Mouse (Mus musculus): Measurements from ENCODE around the gene Nub1. TPM values are rescaled to one million over a fixed set of nuclear protein-coding genes. Genes with fewer than 3 reads are reported as not detected.
"Not testable (repeated sequence)": the region's sequence is repeated elsewhere in the genome, so short reads cannot be mapped to it uniquely, and the experiment has no call there.

The Nub1 gene
- polyA plus RNA-seq, 1 experiment from 2014 or later = 61.2 TPM

DNA sequence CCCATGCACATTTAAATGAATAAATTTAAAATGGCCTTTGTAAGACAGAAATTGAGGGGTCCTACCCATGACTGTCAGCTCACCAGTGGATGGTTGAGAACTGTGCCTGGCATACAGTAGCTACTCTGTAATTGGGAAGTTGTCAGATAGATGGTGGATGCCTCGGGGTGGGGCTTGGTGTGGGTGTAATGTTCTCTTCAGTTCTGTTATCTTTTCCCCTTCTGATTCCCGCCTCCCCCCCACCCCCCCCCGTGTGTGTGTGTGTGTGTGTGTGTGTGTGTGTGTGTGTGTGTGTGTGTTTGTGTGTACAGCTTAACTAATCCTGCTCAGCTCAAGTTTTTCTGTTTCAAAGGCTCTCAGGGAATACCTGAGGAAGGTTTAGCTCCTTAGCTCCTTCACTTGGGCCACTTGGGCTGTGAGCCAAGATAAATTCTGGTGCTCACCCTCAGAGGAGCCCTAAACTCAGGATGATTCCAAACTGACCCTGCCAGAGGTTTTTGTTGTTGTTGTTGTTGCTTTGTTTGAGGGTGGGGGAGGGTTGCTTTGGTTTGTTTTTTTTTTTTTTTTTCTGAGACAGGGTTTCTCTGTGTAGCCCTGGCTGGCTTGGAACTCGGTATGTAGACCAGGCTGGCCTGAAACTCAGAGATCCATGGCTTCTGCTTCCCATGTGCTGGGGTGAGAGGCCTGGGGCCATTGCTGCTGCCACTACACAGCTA is 25.5 kb upstream of the Nub1 start:
- H3K4me3 ChIP-seq = no peak overlapping the region
- H3K9me3 ChIP-seq = no peaks in the 10 kb centered on the region
- H3K27me3 ChIP-seq = no peaks in the 10 kb centered on the region
- no peak for ATAC-seq (replicated peaks)
- H3K4me2 ChIP-seq (replicated peaks) = no peak overlapping the region
- H3K4me1 ChIP-seq = peaks cover 8% of the 10 kb centered on the region
- 86% methylated on average over 3 of the region's 4 CpGs for WGBS
- H3K9ac ChIP-seq (replicated peaks) = no peak overlapping the region
- no peaks in the 10 kb centered on the region for H3K36me3 ChIP-seq
- no peak overlapping the region for H3K27ac ChIP-seq (replicated peaks)

DNA sequence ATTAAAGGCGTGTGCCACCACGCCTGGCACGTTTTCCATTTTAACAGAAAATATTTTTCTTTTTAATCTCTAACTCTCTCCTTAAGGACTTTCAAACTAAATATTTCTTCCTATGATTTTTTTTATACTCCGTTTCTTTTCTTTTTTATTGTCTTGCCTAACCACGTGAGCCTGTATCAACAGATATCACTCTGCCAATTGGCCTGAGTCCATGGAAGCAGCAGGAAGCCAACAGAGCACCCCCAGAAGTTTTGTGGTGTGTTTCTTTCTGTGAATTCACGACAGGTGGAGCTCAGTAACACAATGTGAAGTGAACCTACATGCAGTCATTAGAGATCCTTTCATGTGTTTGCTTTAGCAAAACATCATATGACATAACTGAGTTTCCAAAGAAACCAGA is 23.9 kb upstream of the Nub1 start:
- Histone ChIP-seq H3K4me3 (no peak overlapping the region), H3K4me2 (replicated peaks) (no peak overlapping the region), H3K4me1 (0 out of 2 replicates have a peak, but pooled peaks cover 2% of the 10 kb centered on the region), H3K9ac (replicated peaks) (no peak overlapping the region), H3K27ac (replicated peaks) (no peak overlapping the region), H3K27me3 (no peaks in the 10 kb centered on the region), H3K36me3 (no peaks in the 10 kb centered on the region), H3K9me3 (no peaks in the 10 kb centered on the region)
- 74% methylated on average over 6 of the region's 6 CpGs for WGBS
- ATAC-seq (replicated peaks) = no peak

DNA sequence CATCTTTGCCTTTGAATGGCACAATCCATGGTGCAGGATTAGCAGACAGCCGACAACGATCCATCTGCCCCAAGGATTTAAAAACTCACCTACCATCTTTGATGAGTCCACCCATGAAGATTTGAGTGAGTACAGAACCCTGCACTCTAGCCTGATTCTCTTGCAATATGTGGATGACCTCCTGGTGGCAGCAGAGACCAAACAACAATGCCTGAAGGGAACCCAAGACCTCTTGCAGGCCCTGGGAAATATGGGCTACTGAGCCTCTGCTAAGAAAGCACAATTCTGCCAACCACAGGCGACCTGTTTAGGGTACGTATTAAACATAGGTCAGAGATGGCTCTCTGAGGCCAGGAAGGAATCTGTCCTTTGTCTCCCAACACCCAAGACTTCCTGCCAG is 11.1 kb upstream of the Nub1 start:
- no peak overlapping the region for H3K9ac ChIP-seq (replicated peaks)
- no peaks in the 10 kb centered on the region for H3K9me3 ChIP-seq
- no peak overlapping the region for H3K4me2 ChIP-seq (replicated peaks)
- H3K4me1 ChIP-seq = no peaks in the 10 kb centered on the region
- H3K27ac ChIP-seq (replicated peaks) = no peak overlapping the region
- 34% methylated on average over 4 of the region's 4 CpGs for WGBS
- no peaks in the 10 kb centered on the region for H3K27me3 ChIP-seq
- no peaks in the 10 kb centered on the region for H3K36me3 ChIP-seq
- ATAC-seq (replicated peaks) = peak; percentile 64
- H3K4me3 ChIP-seq = no peak overlapping the region

DNA sequence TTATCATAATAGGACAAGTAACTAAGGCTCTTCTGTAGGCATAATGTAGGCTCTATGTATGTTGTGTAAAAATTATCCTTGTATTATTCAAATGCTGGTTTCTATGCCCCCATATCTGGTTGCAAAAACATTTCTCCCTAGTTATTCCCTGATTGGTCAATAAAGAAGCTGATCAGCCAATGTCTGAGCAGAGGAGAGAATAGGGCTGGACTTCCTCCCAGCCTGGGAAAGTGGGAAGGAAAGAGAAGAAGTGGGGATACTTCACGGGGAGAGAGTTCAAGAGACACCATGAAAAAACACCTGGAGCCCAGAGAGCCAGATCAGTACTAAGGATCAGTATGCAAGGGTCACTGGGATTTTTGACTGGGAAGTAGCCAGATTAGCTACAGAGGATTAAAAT is 3.9 kb upstream of the Nub1 start:
- Histone ChIP-seq H3K4me3 (no peak overlapping the region), H3K36me3 (no peaks in the 10 kb centered on the region), H3K27ac (replicated peaks) (no peak overlapping the region), H3K9ac (replicated peaks) (no peak overlapping the region), H3K9me3 (no peaks in the 10 kb centered on the region), H3K27me3 (no peaks in the 10 kb centered on the region), H3K4me2 (replicated peaks) (no peak overlapping the region), H3K4me1 (peaks cover 11% of the 10 kb centered on the region)
- no peak for ATAC-seq (replicated peaks)
- WGBS = 69% methylated on average over 1 of the region's 1 CpGs

DNA sequence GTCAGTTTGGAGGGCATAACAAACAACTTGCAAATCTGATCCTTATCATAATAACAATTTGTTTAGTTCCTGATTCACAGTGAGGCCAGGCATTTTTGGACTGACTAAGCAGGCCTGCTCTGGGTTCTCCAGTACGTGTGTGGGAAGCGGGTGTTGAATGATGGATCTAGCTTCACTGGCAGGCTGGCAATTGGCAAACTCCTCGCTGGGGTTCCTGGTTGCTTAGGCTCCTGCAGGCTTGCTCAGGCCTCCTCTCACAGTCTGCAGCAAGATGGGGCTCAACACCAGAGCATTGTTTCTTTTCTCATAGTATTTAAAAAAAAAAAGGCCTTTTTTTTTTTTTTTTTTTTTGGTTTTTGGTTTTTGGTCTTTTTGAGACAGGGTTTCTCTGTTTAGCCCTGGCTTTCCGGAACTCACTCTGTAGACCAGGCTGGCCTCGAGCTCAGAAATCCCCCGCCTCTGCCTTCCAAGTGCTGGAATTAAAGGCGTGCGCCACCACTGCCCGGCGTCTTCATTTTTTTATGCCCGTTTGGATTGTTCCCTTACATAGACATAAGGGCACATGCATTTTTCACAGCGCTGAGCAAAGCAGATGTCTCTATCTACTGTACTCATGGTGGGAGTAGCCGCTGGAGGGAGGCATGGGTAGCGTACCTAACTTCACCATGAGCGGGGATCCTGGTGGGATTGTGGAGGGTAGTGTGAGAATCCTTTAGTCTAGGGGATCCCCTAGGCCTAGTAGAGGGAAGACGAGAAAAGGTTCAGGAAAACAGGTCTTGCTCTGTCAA is 560 bp upstream of the Nub1 start:
- peak overlapping the region; percentile 94 for H3K27ac ChIP-seq (replicated peaks)
- H3K4me2 ChIP-seq (replicated peaks) = peak overlapping the region; percentile 68
- no peaks in the 10 kb centered on the region for H3K9me3 ChIP-seq
- WGBS = 20% methylated on average over 16 of the region's 16 CpGs
- peak overlapping the region; percentile 82 for H3K4me3 ChIP-seq
- H3K27me3 ChIP-seq = no peaks in the 10 kb centered on the region
- peaks cover 5% of the 10 kb centered on the region for H3K36me3 ChIP-seq
- ATAC-seq (replicated peaks) = peak; percentile 71
- H3K9ac ChIP-seq (replicated peaks) = peak overlapping the region; percentile 80
- peaks cover 28% of the 10 kb centered on the region for H3K4me1 ChIP-seq

DNA sequence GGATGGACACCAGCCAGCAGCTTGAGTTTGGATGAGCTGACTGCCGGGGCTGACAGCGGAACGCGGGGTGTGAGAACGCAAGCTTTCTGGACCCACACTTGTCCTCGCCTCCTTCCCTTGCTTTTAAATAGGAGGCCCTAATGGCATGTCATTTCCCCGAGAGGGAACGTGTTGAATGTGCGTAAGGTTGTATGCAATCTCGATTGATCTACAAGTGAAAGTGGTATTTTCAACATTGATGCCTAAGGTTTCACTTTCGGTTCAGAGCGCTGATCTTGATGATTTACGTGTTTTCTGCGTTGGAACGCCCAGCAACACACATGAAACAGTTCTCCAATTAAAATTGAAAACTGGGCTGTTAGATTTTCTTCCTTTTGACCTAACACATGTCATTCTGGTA is 844 bp downstream of the Nub1 start:
- peak; percentile 10 for ATAC-seq (replicated peaks)
- peaks cover 18% of the 10 kb centered on the region for H3K36me3 ChIP-seq
- H3K4me1 ChIP-seq = peaks cover 28% of the 10 kb centered on the region
- H3K4me3 ChIP-seq = peak overlapping the region; percentile 82
- WGBS = under 1% methylated on average over 15 of the region's 15 CpGs
- H3K4me2 ChIP-seq (replicated peaks) = peak overlapping the region; percentile 68
- peak overlapping the region; percentile 80 for H3K9ac ChIP-seq (replicated peaks)
- H3K27me3 ChIP-seq = no peaks in the 10 kb centered on the region
- peak overlapping the region; percentile 94 for H3K27ac ChIP-seq (replicated peaks)
- H3K9me3 ChIP-seq = no peaks in the 10 kb centered on the region

DNA sequence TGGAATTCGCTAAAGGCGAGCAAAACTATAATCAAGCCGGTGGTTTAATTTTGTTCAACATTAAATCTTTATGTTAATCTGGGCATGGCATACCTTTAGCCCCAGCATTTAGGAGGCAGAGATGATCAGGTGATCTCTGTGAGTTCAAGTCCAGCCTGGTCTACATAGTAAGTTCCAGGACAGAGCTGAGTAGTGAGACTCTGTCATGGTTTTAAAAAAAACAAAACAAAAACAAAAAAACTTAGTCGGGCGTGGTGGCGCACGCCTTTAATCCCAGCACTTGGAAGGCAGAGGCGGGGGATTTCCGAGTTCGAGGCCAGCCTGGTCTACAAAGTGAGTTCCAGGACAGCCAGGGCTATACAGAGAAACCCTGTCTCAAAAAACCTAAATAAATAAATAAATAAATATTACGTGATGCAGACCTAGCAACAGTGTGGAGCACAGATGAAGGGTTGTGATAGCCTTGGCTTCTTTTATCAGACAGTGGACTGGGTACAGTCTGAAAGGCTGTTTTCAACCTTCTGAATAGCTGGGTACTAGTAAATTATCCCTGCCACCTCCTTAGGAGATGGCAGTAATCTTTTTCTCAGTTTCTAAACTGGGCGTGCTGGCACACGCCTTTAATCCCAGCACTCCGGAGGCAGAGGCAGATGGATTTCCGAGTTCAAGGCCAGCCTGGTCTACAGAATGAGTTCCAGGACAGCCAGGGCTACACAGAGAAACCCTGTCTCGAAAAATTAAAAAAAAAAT is 1.5 kb downstream of the Nub1 start:
- Histone ChIP-seq H3K9ac (replicated peaks) (peak overlapping the region; percentile 80; the same call in 1 of the 2 replicates), H3K36me3 (peaks cover 25% of the 10 kb centered on the region), H3K4me2 (replicated peaks) (peak overlapping the region; percentile 68), H3K4me3 (peak overlapping the region; percentile 82), H3K4me1 (peaks cover 28% of the 10 kb centered on the region)
- not testable (repeated sequence) for H3K27ac ChIP-seq (replicated peaks); ATAC-seq (replicated peaks); H3K9me3 ChIP-seq; H3K27me3 ChIP-seq
- 78% methylated on average over 16 of the region's 16 CpGs for WGBS

DNA sequence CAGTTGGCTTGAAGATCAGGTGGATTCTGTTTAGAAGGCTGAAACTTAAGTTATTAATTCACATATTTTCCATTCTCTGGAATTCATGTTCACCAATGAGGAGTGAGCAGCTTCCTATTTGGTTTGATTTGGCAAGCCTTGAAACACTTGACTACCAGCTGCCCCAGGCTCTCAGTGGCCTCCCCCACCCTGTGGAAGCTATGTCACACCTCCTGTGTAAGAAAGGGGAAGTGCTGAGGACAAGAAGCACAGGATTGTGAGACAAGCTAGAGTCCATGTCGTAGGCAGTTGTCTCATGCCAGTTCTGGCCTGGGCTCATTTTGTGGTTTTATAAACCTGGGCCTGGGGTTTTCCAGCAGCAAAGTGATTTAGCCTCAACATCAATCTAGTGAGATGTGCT is 2.4 kb downstream of the Nub1 start:
- H3K9me3 ChIP-seq = no peaks in the 10 kb centered on the region
- no peak overlapping the region for H3K4me3 ChIP-seq
- ATAC-seq (replicated peaks) = no peak
- H3K4me2 ChIP-seq (replicated peaks) = no peak overlapping the region
- H3K9ac ChIP-seq (replicated peaks) = no peak overlapping the region
- H3K4me1 ChIP-seq = peaks cover 28% of the 10 kb centered on the region
- 94% methylated on average over 1 of the region's 1 CpGs for WGBS
- H3K27ac ChIP-seq (replicated peaks) = no peak overlapping the region
- H3K36me3 ChIP-seq = peaks cover 33% of the 10 kb centered on the region
- no peaks in the 10 kb centered on the region for H3K27me3 ChIP-seq

DNA sequence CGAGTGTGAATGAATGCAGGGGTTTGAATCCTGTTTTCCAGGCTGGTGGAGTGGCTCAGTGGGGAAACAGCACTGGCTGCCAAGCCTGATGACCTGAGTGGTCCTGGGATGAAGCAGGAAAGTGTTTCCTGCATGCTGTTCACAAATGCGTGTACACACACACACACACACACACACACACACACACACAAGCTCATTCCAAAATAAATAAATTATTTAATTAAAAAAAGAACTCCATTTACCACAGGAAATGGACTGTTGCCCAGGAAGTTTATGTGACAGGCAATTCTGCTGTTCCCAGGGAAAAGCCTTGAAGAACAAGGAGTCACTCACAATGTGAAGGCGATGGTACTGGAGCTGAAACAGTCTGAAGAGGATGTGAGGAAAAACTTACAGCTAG is 11.4 kb downstream of the Nub1 start:
- no peak overlapping the region for H3K27ac ChIP-seq (replicated peaks)
- WGBS = 72% methylated on average over 3 of the region's 3 CpGs
- H3K9me3 ChIP-seq = no peaks in the 10 kb centered on the region
- no peak for ATAC-seq (replicated peaks)
- no peak overlapping the region for H3K4me3 ChIP-seq
- H3K27me3 ChIP-seq = no peaks in the 10 kb centered on the region
- no peaks in the 10 kb centered on the region for H3K4me1 ChIP-seq
- H3K4me2 ChIP-seq (replicated peaks) = no peak overlapping the region
- H3K9ac ChIP-seq (replicated peaks) = no peak overlapping the region
- peaks cover 92% of the 10 kb centered on the region for H3K36me3 ChIP-seq

DNA sequence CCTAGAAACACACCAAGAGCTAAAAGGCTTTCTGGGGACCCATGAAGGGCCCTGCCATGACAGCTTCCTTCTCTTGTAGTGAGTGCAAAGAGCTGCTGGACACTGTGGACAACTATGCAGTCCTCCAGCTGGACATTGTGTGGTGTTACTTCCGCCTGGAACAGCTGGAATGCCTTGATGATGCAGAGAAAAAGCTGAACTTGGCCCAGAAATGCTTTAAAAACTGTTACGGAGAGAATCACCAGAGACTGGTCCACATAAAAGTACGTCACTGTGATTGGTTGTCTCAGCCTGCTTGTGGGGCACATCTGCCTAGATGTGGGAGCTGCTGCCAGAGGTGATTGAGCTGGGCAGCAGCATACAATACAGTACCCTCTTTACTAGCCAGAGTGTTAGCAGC is 15.9 kb downstream of the Nub1 start:
- no peak for ATAC-seq (replicated peaks)
- no peak overlapping the region for H3K4me3 ChIP-seq
- whole genome bisulfite sequencing = 92% methylated on average over 3 of the region's 3 CpGs

DNA sequence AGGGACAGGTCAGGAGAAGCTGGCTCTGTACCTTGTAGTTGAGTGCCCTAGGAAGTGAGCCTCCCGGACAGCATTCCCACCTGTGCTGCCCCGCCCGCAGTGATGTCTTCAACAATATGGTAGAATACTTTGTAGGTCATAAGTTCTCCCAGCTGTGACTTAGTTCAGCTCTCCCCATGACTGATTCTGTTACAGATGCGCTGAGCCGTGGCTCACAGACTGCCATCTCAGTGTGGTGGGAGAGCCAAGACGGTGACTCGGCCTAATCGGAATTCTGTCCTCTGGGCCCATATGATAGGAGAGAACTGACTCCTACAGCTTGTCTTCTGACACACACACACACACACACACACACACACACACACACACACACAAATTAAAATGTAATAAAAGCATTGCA is 19.3 kb downstream of the Nub1 start:
- 93% methylated on average over 8 of the region's 8 CpGs for WGBS
- H3K4me1 ChIP-seq = no peaks in the 10 kb centered on the region
- no peak overlapping the region for H3K9ac ChIP-seq (replicated peaks)
- H3K36me3 ChIP-seq = peaks cover 92% of the 10 kb centered on the region
- no peak overlapping the region for H3K4me3 ChIP-seq
- no peaks in the 10 kb centered on the region for H3K27me3 ChIP-seq
- H3K9me3 ChIP-seq = no peaks in the 10 kb centered on the region
- H3K27ac ChIP-seq (replicated peaks) = no peak overlapping the region
- no peak overlapping the region for H3K4me2 ChIP-seq (replicated peaks)
- no peak for ATAC-seq (replicated peaks)

More for the DNA sequence above, 15.9 kb downstream of the Nub1 start:
- Histone ChIP-seq H3K36me3 (peaks cover 92% of the 10 kb centered on the region), H3K4me1 (no peaks in the 10 kb centered on the region), H3K4me2 (replicated peaks) (no peak overlapping the region), H3K27ac (replicated peaks) (no peak overlapping the region), H3K9ac (replicated peaks) (no peak overlapping the region), H3K27me3 (no peaks in the 10 kb centered on the region), H3K9me3 (no peaks in the 10 kb centered on the region)

DNA sequence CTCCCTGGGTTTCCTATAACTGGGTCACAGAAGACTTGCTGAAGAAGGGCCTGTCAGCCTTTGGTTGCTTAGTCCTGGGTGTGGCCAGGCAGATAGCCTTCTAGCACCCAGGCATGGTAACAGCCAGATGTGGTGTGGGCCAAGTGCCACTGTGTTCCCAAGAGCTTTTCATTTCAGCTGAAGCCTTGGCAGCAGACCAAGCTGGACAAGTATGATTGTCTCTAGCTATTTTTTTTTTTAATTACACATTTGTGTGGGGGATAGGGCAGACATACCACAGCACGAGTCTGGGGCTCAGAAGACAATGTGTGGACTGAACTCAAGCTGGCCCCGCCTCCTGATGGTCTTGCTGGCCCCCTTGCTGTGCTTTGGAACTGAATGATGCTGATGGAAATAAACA is 24.6 kb downstream of the Nub1 start:
- ATAC-seq (replicated peaks) = no peak
- Histone ChIP-seq H3K27me3 (no peaks in the 10 kb centered on the region), H3K9ac (replicated peaks) (no peak overlapping the region), H3K36me3 (peaks cover 62% of the 10 kb centered on the region), H3K27ac (replicated peaks) (no peak overlapping the region), H3K4me3 (no peak overlapping the region), H3K9me3 (no peaks in the 10 kb centered on the region), H3K4me1 (no peaks in the 10 kb centered on the region), H3K4me2 (replicated peaks) (no peak overlapping the region)
- 50% methylated on average over 2 of the region's 2 CpGs for WGBS
